Mouse (Mus musculus): ENCODE data around the gene Ndst4. TPM values are rescaled to one million over a fixed set of nuclear protein-coding genes. Genes with fewer than 3 reads are reported as not detected.

The Ndst4 gene
- polyA plus RNA-seq, 1 experiment from 2014 or later: 0.06 TPM

GRCm38 (mm10) chr3:125673997-125674794, 270.3 kb downstream of the Ndst4 start:
- no peak for TF ChIP-seq CTCF (IDR thresholded peaks at IDR 0.05)
- no peaks in the 10 kb centered on the region for H3K4me1 ChIP-seq (ENCODE audit: insufficient read depth, low read depth, low read length)
- no peak for ATAC-seq
- no peaks in the 10 kb centered on the region for H3K9me3 ChIP-seq (ENCODE audit: low read length)
- no peak overlapping the region for H3K4me3 ChIP-seq (ENCODE audit: low read depth, low read length)
- H3K27ac ChIP-seq (ENCODE audit: low read length): no peak overlapping the region
- H3K9ac ChIP-seq (replicated peaks; ENCODE audit: low read depth): no peak overlapping the region
- H3K36me3 ChIP-seq (ENCODE audit: insufficient read depth, low read length): no peaks in the 10 kb centered on the region
- no peak overlapping the region for H3K4me2 ChIP-seq (replicated peaks; ENCODE audit: low read depth, low read length)
- DNase-seq (ENCODE audit: low spot score): no peak
- 49% methylated on average over 9 of the region's 9 CpGs for WGBS
- H3K27me3 ChIP-seq (replicated peaks; ENCODE audit: insufficient read depth, low read length): no peaks in the 10 kb centered on the region

- WGBS: 84% methylated on average over 6 of the region's 6 CpGs
- no peaks in the 10 kb centered on the region for H3K27me3 ChIP-seq (replicated peaks; ENCODE audit: insufficient read depth, low read length)
- H3K9me3 ChIP-seq (ENCODE audit: low read length): no peaks in the 10 kb centered on the region
- H3K4me3 ChIP-seq (ENCODE audit: low read depth, low read length): no peak overlapping the region
- no peaks in the 10 kb centered on the region for H3K4me1 ChIP-seq (ENCODE audit: insufficient read depth, low read depth, low read length)
- no peak for TF ChIP-seq CTCF (IDR thresholded peaks at IDR 0.05)
- no peak for TF ChIP-seq EP300 (IDR thresholded peaks at IDR 0.05)
- no peak overlapping the region for H3K27ac ChIP-seq (ENCODE audit: low read length)
- ATAC-seq (no peak), DNase-seq (ENCODE audit: low spot score) (no peak)
- H3K4me2 ChIP-seq (replicated peaks; ENCODE audit: low read depth, low read length): no peak overlapping the region
- no peak overlapping the region for H3K9ac ChIP-seq (replicated peaks; ENCODE audit: low read depth)
- no peaks in the 10 kb centered on the region for H3K36me3 ChIP-seq (ENCODE audit: insufficient read depth, low read length)
These were observed 271.5 kb downstream of the Ndst4 start for GRCm38 (mm10) chr3:125675211-125675896.

- Histone ChIP-seq H3K4me1 (ENCODE audit: insufficient read depth, low read depth, low read length) (no peaks in the 10 kb centered on the region), H3K4me2 (replicated peaks; ENCODE audit: low read depth, low read length) (no peak overlapping the region), H3K27me3 (replicated peaks; ENCODE audit: insufficient read depth, low read length) (no peaks in the 10 kb centered on the region), H3K9ac (replicated peaks; ENCODE audit: low read depth) (no peak overlapping the region), H3K9me3 (ENCODE audit: low read length) (no peaks in the 10 kb centered on the region), H3K27ac (ENCODE audit: low read length) (no peak overlapping the region), H3K4me3 (ENCODE audit: low read depth, low read length) (no peak overlapping the region), H3K36me3 (ENCODE audit: insufficient read depth, low read length) (no peaks in the 10 kb centered on the region)
- TF ChIP-seq CTCF (IDR thresholded peaks at IDR 0.05) (no peak), EP300 (IDR thresholded peaks at IDR 0.05) (no peak)
- no peak for DNase-seq (ENCODE audit: low spot score)
- 73% methylated on average over 9 of the region's 9 CpGs for WGBS
- ATAC-seq: no peak
These were observed 275.0 kb downstream of the Ndst4 start for GRCm38 (mm10) chr3:125678924-125679323.

- Histone ChIP-seq H3K4me3 (ENCODE audit: low read depth, low read length) (no peak overlapping the region), H3K9ac (replicated peaks; ENCODE audit: low read depth) (no peak overlapping the region), H3K4me2 (replicated peaks; ENCODE audit: low read depth, low read length) (no peak overlapping the region), H3K36me3 (ENCODE audit: insufficient read depth, low read length) (no peaks in the 10 kb centered on the region), H3K4me1 (ENCODE audit: insufficient read depth, low read depth, low read length) (no peaks in the 10 kb centered on the region), H3K27me3 (replicated peaks; ENCODE audit: insufficient read depth, low read length) (no peaks in the 10 kb centered on the region), H3K9me3 (ENCODE audit: low read length) (no peaks in the 10 kb centered on the region), H3K27ac (ENCODE audit: low read length) (no peak overlapping the region)
- TF ChIP-seq EP300 (IDR thresholded peaks at IDR 0.05) (no peak), CTCF (IDR thresholded peaks at IDR 0.05) (no peak)
- DNase-seq (ENCODE audit: low spot score): no peak
- ATAC-seq: no peak
- 66% methylated on average over 8 of the region's 8 CpGs for WGBS
These were observed 279.8 kb downstream of the Ndst4 start for GRCm38 (mm10) chr3:125683460-125684230.

- Histone ChIP-seq H3K36me3 (ENCODE audit: insufficient read depth, low read length) (no peaks in the 10 kb centered on the region), H3K4me3 (ENCODE audit: low read depth, low read length) (no peak overlapping the region), H3K4me2 (replicated peaks; ENCODE audit: low read depth, low read length) (no peak overlapping the region), H3K4me1 (ENCODE audit: insufficient read depth, low read depth, low read length) (no peaks in the 10 kb centered on the region), H3K9ac (replicated peaks; ENCODE audit: low read depth) (no peak overlapping the region), H3K9me3 (ENCODE audit: low read length) (no peaks in the 10 kb centered on the region), H3K27me3 (replicated peaks; ENCODE audit: insufficient read depth, low read length) (no peaks in the 10 kb centered on the region), H3K27ac (ENCODE audit: low read length) (no peak overlapping the region)
- ATAC-seq (no peak), DNase-seq (ENCODE audit: low spot score) (no peak)
- no peak for TF ChIP-seq EP300 (IDR thresholded peaks at IDR 0.05)
- TF ChIP-seq CTCF (IDR thresholded peaks at IDR 0.05): no peak
- WGBS: 80% methylated on average over 1 of the region's 1 CpGs
These were observed 280.7 kb downstream of the Ndst4 start for GRCm38 (mm10) chr3:125684583-125684982.

GRCm38 (mm10) chr3:125687601-125688000, 283.7 kb downstream of the Ndst4 start:
- DNase-seq (ENCODE audit: low spot score) (no peak), ATAC-seq (no peak)
- Histone ChIP-seq H3K4me2 (replicated peaks; ENCODE audit: low read depth, low read length) (no peak overlapping the region), H3K4me1 (ENCODE audit: insufficient read depth, low read depth, low read length) (no peaks in the 10 kb centered on the region), H3K9me3 (ENCODE audit: low read length) (no peaks in the 10 kb centered on the region), H3K36me3 (ENCODE audit: insufficient read depth, low read length) (no peaks in the 10 kb centered on the region), H3K27ac (ENCODE audit: low read length) (no peak overlapping the region), H3K4me3 (ENCODE audit: low read depth, low read length) (no peak overlapping the region), H3K9ac (replicated peaks; ENCODE audit: low read depth) (no peak overlapping the region), H3K27me3 (replicated peaks; ENCODE audit: insufficient read depth, low read length) (no peaks in the 10 kb centered on the region)
- TF ChIP-seq EP300 (IDR thresholded peaks at IDR 0.05): no peak
- WGBS: 54% methylated on average over 2 of the region's 2 CpGs

Measured in lung, postnatal 0 days (tissue).